Mouse (Mus musculus) myocyte (in vitro differentiated cells): ENCODE data around the gene Spib. TPM values are rescaled to one million over a fixed set of nuclear protein-coding genes. Genes with fewer than 3 reads are reported as not detected.

ENCODE experiments used
- H3K27me3 ChIP-seq: one replicate; pipeline ENCODE4 v1.6.1; 2011; ENCODE audit not compliant: control insufficient read depth, insufficient read depth, insufficient read length
- H3K36me3 ChIP-seq: one replicate; pipeline ENCODE4 v1.6.1; 2011; ENCODE audit not compliant: control insufficient read depth, insufficient read depth
- H3K4me2 ChIP-seq: one replicate; pipeline ENCODE4 v1.6.1; 2011; ENCODE audit warnings: low read depth, control low read depth
- H3K4me3 ChIP-seq: one replicate; pipeline ENCODE4 v1.5.1; 2011; ENCODE audit warnings: mild to moderate bottlenecking, control low read depth, moderate library complexity
- H3K79me2 ChIP-seq: one replicate; pipeline ENCODE4 v1.6.1; 2011; ENCODE audit not compliant: control insufficient read depth, insufficient read depth
- H3ac ChIP-seq: one replicate; pipeline ENCODE4 v1.6.1; 2011; ENCODE audit not compliant: control insufficient read depth, insufficient read length
- CEBPB ChIP-seq: IDR thresholded peaks from 2 replicates; pipeline ENCODE4 v1.6.1; 2011; ENCODE audit warnings: mild to moderate bottlenecking, moderate library complexity; ENCODE audit not compliant: poor library complexity, insufficient read depth, severe bottlenecking
- E2F4 ChIP-seq: IDR thresholded peaks from one replicate; pipeline ENCODE4 v1.6.1; 2011; ENCODE audit warnings: mild to moderate bottlenecking, control low read depth, moderate library complexity; ENCODE audit not compliant: insufficient read depth
- MAX ChIP-seq: IDR thresholded peaks from one replicate; pipeline ENCODE4 v1.6.1; 2011; ENCODE audit warnings: low read depth, mild to moderate bottlenecking, control low read depth
- MYOG ChIP-seq, 3 experiments: IDR thresholded peaks; one replicate each; pipeline ENCODE4 v1.6.1; 2011; ENCODE audit warnings: control low read depth in 2 of 3, low read depth in 2 of 3, mild to moderate bottlenecking in 2 of 3; ENCODE audit not compliant: insufficient read length in 2 of 3, control insufficient read depth in 1 of 3, insufficient read depth in 1 of 3
- POLR2A ChIP-seq: IDR thresholded peaks from one replicate; pipeline ENCODE4 v1.6.1; 2011; ENCODE audit warnings: low read depth, mild to moderate bottlenecking, control low read depth, moderate library complexity; ENCODE audit not compliant: insufficient read length
- POLR2AphosphoS2 ChIP-seq: IDR thresholded peaks from one replicate; pipeline ENCODE4 v1.6.1; 2011; ENCODE audit warnings: low read depth, control low read depth; ENCODE audit not compliant: insufficient read length
- REST ChIP-seq: IDR thresholded peaks from one replicate; pipeline ENCODE4 v1.6.1; 2011; ENCODE audit warnings: mild to moderate bottlenecking, control low read depth, moderate library complexity; ENCODE audit not compliant: insufficient read depth, insufficient read length
- SRF ChIP-seq: IDR thresholded peaks from one replicate; pipeline ENCODE4 v1.6.1; 2011; ENCODE audit warnings: low read depth; ENCODE audit not compliant: control insufficient read depth, insufficient read length
- TCF12 ChIP-seq: IDR thresholded peaks from one replicate; pipeline ENCODE4 v1.6.1; 2011; ENCODE audit warnings: mild to moderate bottlenecking, control low read depth; ENCODE audit not compliant: poor library complexity, insufficient read depth, severe bottlenecking
- TCF3 ChIP-seq: IDR thresholded peaks from one replicate; pipeline ENCODE4 v1.6.1; 2011; ENCODE audit warnings: low read depth, control low read depth; ENCODE audit not compliant: insufficient read length
- USF1 ChIP-seq: IDR thresholded peaks from one replicate; pipeline ENCODE4 v1.6.1; 2011; ENCODE audit warnings: low read depth, mild to moderate bottlenecking, control low read depth, moderate library complexity
- polyA plus RNA-seq: library from polyadenylated mRNA; unstranded; fragments of >200 nt; fragmentation: generic; extraction: Trizol; gene quantifications from one replicate; pipeline ENCODE4 v1.2.1, GENCODE M21; 2012; ENCODE audit warnings: missing spikeins

The Spib gene
- polyA plus RNA-seq, 1 experiment, result 0.05 TPM

- Histone ChIP-seq H3ac (no peak overlapping the region), H3K79me2 (peaks cover 10% of the 10 kb centered on the region), H3K4me2 (no peak overlapping the region), H3K36me3 (no peaks in the 10 kb centered on the region), H3K4me3 (no peak overlapping the region), H3K27me3 (no peaks in the 10 kb centered on the region)
- no peak for TF ChIP-seq POLR2AphosphoS2
Observed at GRCm38 (mm10) chr7:44543071-44543470, 11.2 kb upstream of the Spib start.

- Histone ChIP-seq H3K4me3 (no peak overlapping the region), H3K4me2 (no peak overlapping the region), H3K36me3 (no peaks in the 10 kb centered on the region), H3K27me3 (no peaks in the 10 kb centered on the region), H3ac (no peak overlapping the region), H3K79me2 (peaks cover 6% of the 10 kb centered on the region)
- TF ChIP-seq POLR2AphosphoS2, result no peak
Observed at GRCm38 (mm10) chr7:44542555-44542954, 10.7 kb upstream of the Spib start.

GRCm38 (mm10) chr7:44538756-44539624 lies 7.1 kb upstream of the Spib start:
- H3ac ChIP-seq, result no peak overlapping the region
- no peaks in the 10 kb centered on the region for H3K36me3 ChIP-seq
- H3K4me3 ChIP-seq, result no peak overlapping the region
- TF ChIP-seq SRF, result no peak
- TF ChIP-seq POLR2A, result no peak
- no peak for TF ChIP-seq TCF12
- no peak for TF ChIP-seq E2F4
- no peak for TF ChIP-seq REST
- no peak for TF ChIP-seq USF1
- TF ChIP-seq POLR2AphosphoS2, result no peak
- TF ChIP-seq CEBPB, result no peak
- TF ChIP-seq MYOG (IDR thresholded peaks at IDR 0.05; ENCODE audit: control insufficient read depth in 1 of 3, insufficient read depth in 1 of 3, insufficient read length in 2 of 3, low read depth in 2 of 3), result no peak
- H3K4me2 ChIP-seq, result no peak overlapping the region
- H3K27me3 ChIP-seq, result no peaks in the 10 kb centered on the region
- H3K79me2 ChIP-seq, result no peaks in the 10 kb centered on the region

GRCm38 (mm10) chr7:44537496-44537895 lies 5.6 kb upstream of the Spib start:
- H3K79me2 ChIP-seq, result no peaks in the 10 kb centered on the region
- TF ChIP-seq E2F4 (no peak), TCF3 (no peak), CEBPB (no peak), POLR2A (no peak), USF1 (no peak), MAX (no peak), POLR2AphosphoS2 (no peak), TCF12 (no peak)
- H3K36me3 ChIP-seq, result no peaks in the 10 kb centered on the region
- no peaks in the 10 kb centered on the region for H3K27me3 ChIP-seq
- no peak overlapping the region for H3K4me3 ChIP-seq
- H3ac ChIP-seq, result no peak overlapping the region
- H3K4me2 ChIP-seq, result no peak overlapping the region

DNA sequence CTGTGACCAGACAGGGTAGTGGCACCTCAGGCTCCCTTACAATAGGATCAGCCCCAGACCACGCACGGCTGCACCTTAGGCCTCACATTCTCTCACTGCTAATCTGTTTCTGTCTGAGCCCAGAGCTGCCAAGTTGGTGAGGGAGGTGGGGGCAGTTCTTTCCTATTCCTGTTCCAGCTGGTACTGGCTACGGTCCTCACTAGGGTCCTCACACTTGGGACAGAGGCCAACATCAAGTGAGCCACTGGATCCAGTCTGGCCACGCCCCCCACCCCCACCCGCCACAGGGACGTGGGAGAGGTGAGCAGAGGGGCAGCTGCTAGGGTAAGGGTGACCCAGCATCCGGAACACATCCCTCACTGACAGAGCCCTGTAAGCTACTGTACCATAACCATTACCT lies 5.1 kb upstream of the Spib start:
- Histone ChIP-seq H3K79me2 (no peaks in the 10 kb centered on the region), H3K4me3 (no peak overlapping the region), H3K27me3 (no peaks in the 10 kb centered on the region), H3K4me2 (no peak overlapping the region), H3ac (no peak overlapping the region), H3K36me3 (no peaks in the 10 kb centered on the region)
- TF ChIP-seq MYOG (IDR thresholded peaks at IDR 0.05; ENCODE audit: control insufficient read depth in 1 of 3, insufficient read depth in 1 of 3, insufficient read length in 2 of 3, low read depth in 2 of 3), result no peak

- H3ac ChIP-seq, result no peak overlapping the region
- H3K36me3 ChIP-seq, result no peaks in the 10 kb centered on the region
- H3K27me3 ChIP-seq, result no peaks in the 10 kb centered on the region
- no peaks in the 10 kb centered on the region for H3K79me2 ChIP-seq
- TF ChIP-seq CEBPB (no peak), MAX (no peak), POLR2AphosphoS2 (no peak), USF1 (no peak), REST (no peak), TCF12 (no peak), SRF (no peak)
- H3K4me3 ChIP-seq, result no peak overlapping the region
- no peak overlapping the region for H3K4me2 ChIP-seq
Observed at GRCm38 (mm10) chr7:44536590-44536968, 4.7 kb upstream of the Spib start.
